Mouse (Mus musculus): ENCODE results near the gene Hoxb6.

DNA sequence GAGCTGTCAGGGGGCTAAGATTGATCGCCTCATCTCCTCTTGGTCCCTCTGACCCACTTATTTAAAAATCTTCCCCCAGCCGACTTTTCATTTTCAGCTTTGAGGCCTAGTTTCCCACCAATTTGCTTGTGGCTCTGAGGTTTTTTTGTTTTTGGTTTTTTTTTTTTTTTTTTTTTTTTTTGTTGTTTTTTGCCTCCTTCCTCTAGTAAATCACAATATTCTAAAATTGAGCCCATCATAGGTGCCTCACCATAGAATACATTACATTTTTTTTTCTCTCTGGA, 58.0 kb downstream of the Hoxb6 start, which contains the start of gene Hoxb2:
- no peak for TF ChIP-seq POLR2AphosphoS2 (IDR thresholded peaks at IDR 0.05; ENCODE audit: low read length)
- no peak for TF ChIP-seq ZC3H11A (IDR thresholded peaks at IDR 0.05; ENCODE audit: low read depth, low read length)
- no peak for TF ChIP-seq NRF1 (IDR thresholded peaks at IDR 0.05; ENCODE audit: insufficient read depth, low read depth, low read length, poor library complexity, severe bottlenecking)
- TF ChIP-seq ZNF384 (IDR thresholded peaks at IDR 0.05; ENCODE audit: low read depth, low read length): no peak
